Mouse (Mus musculus) liver, embryonic 15.5 days (tissue): Measurements from ENCODE around the gene Tarbp2. TPM values are rescaled to one million over a fixed set of nuclear protein-coding genes. Genes with fewer than 3 reads are reported as not detected.

Source experiments
- ATAC-seq: fragments of 200-750 bp; cut with Nextera tagmentation; 2 replicates; pipeline ENCODE4 v1.8.0; 2017; ENCODE audit warnings: moderate number of reproducible peaks, mild to moderate bottlenecking, moderate library complexity; ENCODE audit not compliant: insufficient read depth
- H3K27ac ChIP-seq: fragments of 300-500 bp; sonication (generic); replicated peaks from 2 replicates; pipeline ENCODE4 v1.5.1; 2015; ENCODE audit warnings: mild to moderate bottlenecking, inconsistent platforms
- H3K27me3 ChIP-seq: fragments of 300-500 bp; sonication (generic); 2 replicates; pipeline ENCODE4 v1.6.1; 2015; ENCODE audit warnings: mild to moderate bottlenecking, inconsistent platforms
- H3K36me3 ChIP-seq: fragments of 300-500 bp; sonication (generic); replicated peaks from 2 replicates; pipeline ENCODE4 v1.6.1; 2015; ENCODE audit warnings: moderate library complexity, mild to moderate bottlenecking, inconsistent platforms
- H3K4me1 ChIP-seq: fragments of 300-500 bp; sonication (generic); replicated peaks from 2 replicates; pipeline ENCODE4 v1.6.1; 2015; ENCODE audit warnings: inconsistent platforms
- H3K4me2 ChIP-seq: fragments of 300-500 bp; sonication (generic); 2 replicates; pipeline ENCODE4 v1.6.1; 2015; ENCODE audit warnings: moderate library complexity, mild to moderate bottlenecking, inconsistent platforms
- H3K4me3 ChIP-seq: fragments of 300-500 bp; sonication (generic); replicated peaks from 2 replicates; pipeline ENCODE4 v1.5.1; 2015; ENCODE audit warnings: mild to moderate bottlenecking, inconsistent platforms
- H3K9ac ChIP-seq: fragments of 300-500 bp; sonication (generic); 2 replicates; pipeline ENCODE4 v1.6.1; 2015; ENCODE audit warnings: moderate library complexity, mild to moderate bottlenecking, inconsistent platforms
- H3K9me3 ChIP-seq: fragments of 300-500 bp; sonication (generic); replicated peaks from 2 replicates; pipeline ENCODE4 v1.6.1; 2016; ENCODE audit warnings: inconsistent platforms
- WGBS: fragments of 180-500 bp; shearing (Covaris S2); methylation state at CpG from one replicate; pipeline ENCODE4 v1.1.7; 2015; ENCODE audit warnings: mixed read lengths; ENCODE audit not compliant: insufficient replicate concordance; 5-methylcytosine and 5-hydroxymethylcytosine counted together
- polyA plus RNA-seq: library from polyadenylated mRNA; unstranded; fragments of >200 nt; fragmentation: Nextera tagmentation; extraction: Ambion mirVana; gene quantifications from 2 replicates; pipeline ENCODE4 v1.2.1, GENCODE M21; 2015

Tarbp2 gene
- polyA plus RNA-seq, 1 experiment from 2014 or later, result 42.0 TPM

GRCm38 (mm10) chr15:102498322-102498721, 19.7 kb upstream of the Tarbp2 start:
- H3K27me3 ChIP-seq, result no peaks in the 10 kb centered on the region
- 86% methylated on average over 3 of the region's 3 CpGs for WGBS
- H3K27ac ChIP-seq, result no peak overlapping the region
- H3K4me2 ChIP-seq, result no peak overlapping the region
- H3K9ac ChIP-seq, result no peak overlapping the region
- no peak for ATAC-seq
- H3K9me3 ChIP-seq, result no peaks in the 10 kb centered on the region
- peaks cover 98% of the 10 kb centered on the region for H3K36me3 ChIP-seq
- peaks cover 16% of the 10 kb centered on the region; the same call in 1 of the 2 replicates for H3K4me1 ChIP-seq
- no peak overlapping the region for H3K4me3 ChIP-seq

- H3K36me3 ChIP-seq, result peaks cover 98% of the 10 kb centered on the region
- no peak for ATAC-seq
- 68% methylated on average over 3 of the region's 3 CpGs for WGBS
These were observed 18.6 kb upstream of the Tarbp2 start for GRCm38 (mm10) chr15:102499370-102499769.

DNA sequence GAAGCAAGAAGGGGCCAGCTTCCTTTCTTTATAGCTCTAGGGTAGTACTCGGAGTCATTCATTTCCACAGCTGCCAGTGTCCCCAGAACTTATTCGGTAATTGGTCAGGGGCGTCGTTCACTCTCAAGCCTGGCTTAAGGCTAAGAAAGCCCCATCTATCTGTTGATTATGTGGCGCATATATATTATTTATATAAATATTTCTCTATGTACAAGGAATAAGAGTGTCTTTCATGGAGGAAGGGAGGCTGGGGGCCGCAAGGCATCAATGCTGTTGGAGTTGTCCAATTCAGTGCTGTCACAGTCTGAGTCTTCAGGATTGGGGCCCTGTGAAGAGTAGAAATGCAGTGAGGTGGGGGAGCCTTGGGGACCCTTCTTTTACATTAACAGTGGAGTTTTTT, 18.1 kb upstream of the Tarbp2 start:
- peaks cover 16% of the 10 kb centered on the region; the same call in 1 of the 2 replicates for H3K4me1 ChIP-seq
- H3K9me3 ChIP-seq, result no peaks in the 10 kb centered on the region
- no peak for ATAC-seq
- no peak overlapping the region for H3K4me3 ChIP-seq
- no peak overlapping the region for H3K4me2 ChIP-seq
- H3K27me3 ChIP-seq, result no peaks in the 10 kb centered on the region
- H3K36me3 ChIP-seq, result peaks cover 98% of the 10 kb centered on the region
- H3K27ac ChIP-seq, result no peak overlapping the region
- H3K9ac ChIP-seq, result no peak overlapping the region
- WGBS, result 87% methylated on average over 6 of the region's 6 CpGs

More at GRCm38 (mm10) chr15:102499370-102499769, 18.6 kb upstream of the Tarbp2 start:
- Histone ChIP-seq H3K9me3 (no peaks in the 10 kb centered on the region), H3K4me3 (no peak overlapping the region), H3K27ac (no peak overlapping the region), H3K4me2 (no peak overlapping the region), H3K4me1 (peaks cover 16% of the 10 kb centered on the region; the same call in 1 of the 2 replicates), H3K27me3 (no peaks in the 10 kb centered on the region), H3K9ac (no peak overlapping the region)

DNA sequence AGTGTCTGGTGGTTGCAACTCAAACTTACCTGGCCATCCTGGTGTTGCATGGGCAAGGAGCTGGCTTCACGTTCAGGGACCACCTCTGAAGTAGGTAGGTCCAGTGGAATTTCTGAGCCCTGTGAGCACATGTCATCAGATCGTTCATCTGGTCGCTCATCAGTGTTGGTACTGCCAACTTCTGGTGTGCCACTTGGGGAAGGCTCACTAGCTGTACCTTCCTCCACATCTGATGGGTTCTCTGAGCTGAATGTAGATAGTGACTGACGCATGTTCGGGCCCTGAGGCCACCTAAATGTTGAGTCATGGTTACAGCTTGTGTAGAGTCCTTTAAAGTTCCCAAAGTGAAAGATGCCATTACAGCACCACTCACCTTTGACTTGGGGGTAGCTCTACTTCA, 17.5 kb upstream of the Tarbp2 start:
- ATAC-seq, result no peak
- Histone ChIP-seq H3K9me3 (no peaks in the 10 kb centered on the region), H3K4me1 (peaks cover 20% of the 10 kb centered on the region), H3K9ac (no peak overlapping the region), H3K36me3 (peaks cover 96% of the 10 kb centered on the region), H3K4me3 (no peak overlapping the region), H3K27ac (no peak overlapping the region), H3K4me2 (no peak overlapping the region), H3K27me3 (no peaks in the 10 kb centered on the region)
- 80% methylated on average over 5 of the region's 5 CpGs for WGBS

- Histone ChIP-seq H3K4me2 (no peak overlapping the region), H3K36me3 (peaks cover 88% of the 10 kb centered on the region), H3K4me3 (no peak overlapping the region), H3K27me3 (no peaks in the 10 kb centered on the region), H3K9me3 (no peaks in the 10 kb centered on the region), H3K9ac (no peak overlapping the region), H3K4me1 (peaks cover 26% of the 10 kb centered on the region), H3K27ac (no peak overlapping the region)
- ATAC-seq, result no peak
- 82% methylated on average over 19 of the region's 19 CpGs for WGBS
These were observed 16.7 kb upstream of the Tarbp2 start for GRCm38 (mm10) chr15:102501084-102501814.

- no peak overlapping the region for H3K4me2 ChIP-seq
- no peaks in the 10 kb centered on the region for H3K9me3 ChIP-seq
- ATAC-seq, result no peak
- peaks cover 33% of the 10 kb centered on the region for H3K4me1 ChIP-seq
- WGBS, result 79% methylated on average over 9 of the region's 9 CpGs
- H3K27ac ChIP-seq, result no peak overlapping the region
- H3K4me3 ChIP-seq, result no peak overlapping the region
- H3K9ac ChIP-seq, result no peak overlapping the region
- H3K27me3 ChIP-seq, result no peaks in the 10 kb centered on the region
- peaks cover 77% of the 10 kb centered on the region for H3K36me3 ChIP-seq
These were observed 15.6 kb upstream of the Tarbp2 start for GRCm38 (mm10) chr15:102502254-102502840.

GRCm38 (mm10) chr15:102503447-102503846, 14.5 kb upstream of the Tarbp2 start, which contains the start of gene Gm10337:
Gm10337 (plus strand) TSS chr15:102503722.
- Histone ChIP-seq H3K27ac (no peak within 1 kb of the TSS), H3K36me3 (peaks cover 66% of the 10 kb centered on the region), H3K9ac (no peak within 1 kb of the TSS), H3K4me2 (no peak within 1 kb of the TSS), H3K4me1 (peaks cover 33% of the 10 kb centered on the region), H3K9me3 (no peaks in the 10 kb centered on the region), H3K4me3 (no peak within 1 kb of the TSS), H3K27me3 (no peaks in the 10 kb centered on the region)
- ATAC-seq, result no peak
- 86% methylated on average over 1 of the region's 1 CpGs for WGBS

DNA sequence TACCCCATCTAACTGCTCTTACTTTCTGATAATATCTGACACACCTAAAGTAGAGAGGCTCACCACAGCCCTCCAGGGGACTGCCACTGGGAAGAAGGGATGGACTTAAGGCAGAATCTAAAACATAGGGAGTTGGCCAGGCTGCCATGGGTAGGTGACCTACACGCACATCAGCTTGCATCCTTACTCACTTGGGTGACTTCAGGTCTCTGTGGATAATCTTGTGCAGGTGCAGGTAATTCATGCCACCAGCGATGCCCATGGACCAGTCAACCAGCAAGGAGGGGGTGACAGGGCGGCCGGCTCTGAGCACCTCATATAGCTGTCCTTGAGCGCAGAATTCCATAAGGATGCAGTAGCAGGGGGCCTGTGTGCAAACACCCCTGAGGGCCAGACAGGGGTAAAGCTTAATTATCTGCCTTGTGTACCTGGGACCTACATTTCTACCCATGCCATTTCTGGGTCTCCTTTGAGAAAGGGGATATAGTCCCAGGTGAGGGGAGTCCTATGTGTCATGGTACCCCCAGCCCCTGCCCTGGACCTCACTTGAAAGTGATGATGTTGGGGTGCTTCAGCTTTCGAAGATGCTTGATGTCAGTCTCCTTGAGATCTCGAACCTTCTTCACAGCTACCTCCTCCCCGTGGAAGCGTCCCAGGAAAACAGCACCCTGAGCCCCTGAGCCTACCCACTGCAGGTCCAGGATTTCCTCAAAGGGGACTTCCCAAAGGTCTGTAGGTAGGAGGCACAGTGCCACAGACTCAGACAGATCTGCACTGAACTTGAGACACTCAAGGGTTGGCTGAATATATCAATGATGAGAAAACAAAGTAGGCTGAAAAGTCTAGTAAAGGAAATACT, 13.8 kb upstream of the Tarbp2 start:
- 83% methylated on average over 9 of the region's 9 CpGs for WGBS
- no peak for ATAC-seq

DNA sequence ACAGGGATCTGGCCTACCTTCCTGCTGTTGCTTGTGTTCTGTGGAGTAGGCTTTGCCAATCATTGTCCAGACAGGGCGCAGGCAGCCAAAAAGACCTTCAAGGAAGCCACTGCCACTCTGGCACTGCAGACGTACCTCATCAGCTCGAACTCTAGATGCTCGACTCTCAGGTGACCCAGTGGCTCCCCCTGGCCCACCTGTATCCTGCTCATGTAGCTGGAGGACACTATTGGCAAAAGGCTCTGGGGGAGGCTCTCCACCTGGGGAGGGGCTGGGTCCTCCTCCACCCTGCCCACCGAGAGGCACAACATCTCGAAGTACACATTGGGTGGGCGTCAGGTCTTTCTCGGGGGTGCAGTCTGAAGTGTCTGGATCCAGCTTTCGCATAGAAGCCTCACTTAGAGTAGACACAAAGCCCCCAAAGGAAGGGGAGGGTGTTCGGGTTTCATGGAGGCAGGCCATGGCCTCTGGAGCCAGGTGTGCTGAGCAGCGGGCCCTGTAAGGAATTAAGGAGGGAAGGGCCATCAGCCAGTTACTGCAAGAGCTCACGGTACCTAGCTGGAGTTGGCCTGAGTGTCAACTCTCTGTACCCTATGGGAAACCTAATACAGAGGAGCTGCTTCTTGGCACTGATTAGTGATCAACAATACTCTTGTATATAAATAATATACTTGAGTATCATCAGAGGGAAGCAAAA, 12.8 kb upstream of the Tarbp2 start:
- H3K27ac ChIP-seq, result no peak overlapping the region
- peaks cover 7% of the 10 kb centered on the region; the same call in 1 of the 2 replicates for H3K27me3 ChIP-seq
- peaks cover 40% of the 10 kb centered on the region for H3K4me1 ChIP-seq
- 73% methylated on average over 12 of the region's 12 CpGs for WGBS
- no peak overlapping the region for H3K4me2 ChIP-seq
- no peaks in the 10 kb centered on the region for H3K9me3 ChIP-seq
- no peak overlapping the region for H3K9ac ChIP-seq
- H3K4me3 ChIP-seq, result no peak overlapping the region
- ATAC-seq, result no peak
- peaks cover 50% of the 10 kb centered on the region for H3K36me3 ChIP-seq

More for the DNA sequence above, 13.8 kb upstream of the Tarbp2 start:
- Histone ChIP-seq H3K4me2 (no peak overlapping the region), H3K27ac (no peak overlapping the region), H3K9me3 (no peaks in the 10 kb centered on the region), H3K4me3 (no peak overlapping the region), H3K27me3 (no peaks in the 10 kb centered on the region), H3K9ac (no peak overlapping the region), H3K4me1 (peaks cover 33% of the 10 kb centered on the region), H3K36me3 (peaks cover 61% of the 10 kb centered on the region)

- no peaks in the 10 kb centered on the region for H3K9me3 ChIP-seq
- peaks cover 43% of the 10 kb centered on the region for H3K36me3 ChIP-seq
- H3K27me3 ChIP-seq, result peaks cover 14% of the 10 kb centered on the region
- no peak overlapping the region for H3K4me3 ChIP-seq
- no peak overlapping the region for H3K27ac ChIP-seq
- no peak for ATAC-seq
- H3K4me1 ChIP-seq, result peaks cover 47% of the 10 kb centered on the region
- H3K4me2 ChIP-seq, result no peak overlapping the region
- no peak overlapping the region for H3K9ac ChIP-seq
- WGBS, result 68% methylated on average over 9 of the region's 9 CpGs
These were observed 12.1 kb upstream of the Tarbp2 start for GRCm38 (mm10) chr15:102505770-102506463.
